Mouse (Mus musculus) hematopoietic stem cell, adult 5-6 weeks (primary cell): ENCODE measurements around the gene Pcnx2. TPM values are rescaled to one million over a fixed set of nuclear protein-coding genes. Genes with fewer than 3 reads are reported as not detected.

Source experiments
- ATAC-seq, 2 experiments: fragments of 125-278 bp in 1 of 2; replicated peaks in 1 of 2; 2 replicates each; pipeline ENCODE4 v1.8.0; 2016 to 2017; ENCODE audit warnings: inconsistent platforms in 2 of 2, mild to moderate bottlenecking in 2 of 2, moderate number of reproducible peaks in 2 of 2, low read depth in 1 of 2, moderate TSS enrichment in 1 of 2; ENCODE audit not compliant: low FRiP score in 2 of 2, poor library complexity in 2 of 2, severe bottlenecking in 2 of 2, insufficient read depth in 1 of 2, low TSS enrichment in 1 of 2
- total RNA-seq: library from RNA; stranded (forward); fragments of 172-1452, 232-1000 nt; gene quantifications from 2 replicates; pipeline ENCODE4 v1.2.3, GENCODE M21; 2017

Pcnx2 gene
- total RNA-seq, 1 experiment from 2014 or later: not detected

DNA sequence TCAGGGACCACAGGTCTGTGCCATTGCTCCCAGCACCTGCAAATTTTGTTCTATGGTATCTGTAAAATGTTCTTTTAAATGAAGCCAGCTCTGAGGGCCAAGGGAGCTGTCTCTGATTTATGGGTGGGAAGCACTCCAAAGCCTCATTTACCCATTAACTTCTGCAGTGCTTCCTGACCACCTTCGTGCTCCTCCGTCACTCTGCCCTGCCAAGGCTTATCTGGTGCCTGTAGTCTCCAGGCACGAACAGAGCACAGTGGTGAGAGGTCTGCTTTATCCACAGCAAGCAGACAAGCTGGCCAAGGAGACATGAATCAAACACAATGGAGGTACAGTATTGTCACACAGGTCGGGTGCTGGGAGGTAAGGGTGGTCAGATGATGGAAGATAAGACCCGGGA is 44.8 kb downstream of the Pcnx2 start:
- ATAC-seq: no peak

DNA sequence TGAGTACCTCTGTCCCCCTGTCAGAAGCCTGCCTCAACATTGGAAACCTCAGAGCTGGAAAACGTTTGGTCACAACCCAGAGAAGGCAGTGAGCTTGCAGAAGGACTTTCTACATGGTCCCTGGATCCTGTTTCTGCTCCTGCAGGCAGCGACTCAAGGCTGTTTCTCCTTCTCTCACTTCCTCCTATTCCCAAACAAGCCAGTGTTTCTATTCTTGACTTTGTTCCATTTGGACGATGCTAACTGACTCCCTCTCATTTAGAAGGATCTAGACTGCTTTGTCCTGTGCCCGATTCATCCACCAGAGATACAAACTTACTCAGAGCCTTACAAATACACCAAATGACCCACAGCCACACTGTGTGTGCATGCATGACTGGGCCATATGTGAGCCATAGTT is 48.9 kb downstream of the Pcnx2 start:
- ATAC-seq: no peak

DNA sequence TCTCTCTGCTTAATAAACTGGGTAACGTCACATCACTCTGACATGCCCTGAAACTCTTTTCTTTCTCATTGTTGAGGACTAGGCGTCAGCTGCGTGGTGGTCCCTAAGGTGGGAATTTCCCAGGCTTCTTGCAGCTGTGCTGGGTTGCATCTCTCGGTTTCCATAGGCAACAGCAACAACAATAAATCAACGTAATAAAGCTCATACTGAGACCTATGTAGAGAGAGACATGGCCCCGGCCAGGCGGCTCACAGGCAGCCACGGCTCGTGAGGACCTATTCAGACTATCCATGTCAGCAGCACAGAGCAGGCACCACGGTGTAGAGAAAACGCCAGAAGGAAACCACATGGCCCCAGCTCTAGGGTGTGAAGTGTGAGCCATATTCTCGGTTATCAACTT is 50.3 kb downstream of the Pcnx2 start:
- no peak for ATAC-seq

DNA sequence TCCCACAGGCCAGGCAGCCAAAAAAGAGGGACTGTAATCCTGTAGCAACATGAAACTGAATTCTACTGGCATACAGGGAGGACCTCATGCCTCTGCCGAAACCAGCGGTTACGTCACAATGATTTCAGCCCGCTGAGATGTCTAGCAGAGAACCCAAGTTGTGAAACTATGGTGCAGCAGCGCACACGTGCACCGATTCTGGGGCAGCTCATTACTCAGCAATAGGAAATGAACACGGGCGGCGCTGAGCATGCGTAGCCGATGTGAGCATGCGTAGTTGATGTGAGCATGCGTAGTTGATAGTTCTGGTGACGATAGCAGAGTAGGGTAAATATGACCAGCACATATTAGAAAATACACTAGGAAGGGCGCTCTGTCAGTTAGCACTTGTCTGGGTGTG is 52.8 kb downstream of the Pcnx2 start:
- peak in 1 of 2 experiments; percentile 47; a peak in 1 of 4 replicates for ATAC-seq

DNA sequence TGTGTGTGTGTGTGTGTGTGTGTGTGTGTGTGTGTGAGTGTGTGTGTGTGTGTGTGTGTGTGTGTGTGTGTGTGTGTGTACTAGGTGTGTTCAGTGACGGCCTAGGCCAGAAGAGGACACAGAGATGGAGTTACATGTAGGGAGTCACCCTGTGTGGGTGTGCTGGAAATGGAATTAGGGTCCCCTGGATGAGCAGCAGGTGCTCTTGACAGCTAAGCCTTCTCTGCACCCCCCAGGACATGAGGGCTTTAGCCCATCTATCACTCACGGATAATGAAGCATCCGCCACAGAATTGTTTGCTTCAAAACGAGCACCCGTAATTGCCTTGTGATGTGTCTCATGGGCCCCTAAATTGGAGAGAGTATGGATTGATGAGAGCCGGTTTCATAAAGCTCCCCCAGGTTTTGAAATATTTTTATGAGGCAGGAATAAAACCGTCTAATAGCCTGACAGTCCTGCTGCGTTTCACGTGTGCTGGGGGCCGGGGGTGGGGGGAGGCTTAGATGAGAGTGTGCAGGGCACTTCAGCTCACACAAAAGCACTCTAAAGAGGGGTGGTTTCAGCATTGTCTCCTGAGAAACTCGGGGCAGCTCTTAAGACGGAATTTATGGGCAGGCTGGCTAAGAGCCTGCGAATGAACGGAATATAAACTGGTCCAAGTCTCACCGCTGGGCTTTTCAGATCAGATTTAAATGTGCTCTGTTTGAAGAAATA is 54.8 kb downstream of the Pcnx2 start:
- no peak for ATAC-seq

DNA sequence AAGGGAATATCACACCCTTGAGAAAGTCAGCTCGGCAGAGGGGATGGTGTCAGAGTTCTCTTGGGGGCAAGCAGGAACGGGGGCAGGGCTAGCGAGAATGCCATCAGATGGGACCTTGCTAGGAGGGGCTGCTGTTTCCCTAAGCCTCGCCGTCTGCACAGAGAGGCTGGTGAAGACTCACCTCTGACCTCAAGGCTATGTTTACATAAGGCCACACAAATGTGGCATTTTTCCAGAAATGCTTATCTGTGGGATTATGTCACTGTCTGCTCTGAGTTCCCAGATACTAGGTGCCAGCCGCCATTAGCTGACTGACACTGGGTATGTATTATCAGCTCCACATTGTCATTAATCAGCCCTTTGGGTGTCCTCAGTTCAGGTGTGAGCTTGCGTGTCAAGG is 56.0 kb downstream of the Pcnx2 start:
- no peak for ATAC-seq

DNA sequence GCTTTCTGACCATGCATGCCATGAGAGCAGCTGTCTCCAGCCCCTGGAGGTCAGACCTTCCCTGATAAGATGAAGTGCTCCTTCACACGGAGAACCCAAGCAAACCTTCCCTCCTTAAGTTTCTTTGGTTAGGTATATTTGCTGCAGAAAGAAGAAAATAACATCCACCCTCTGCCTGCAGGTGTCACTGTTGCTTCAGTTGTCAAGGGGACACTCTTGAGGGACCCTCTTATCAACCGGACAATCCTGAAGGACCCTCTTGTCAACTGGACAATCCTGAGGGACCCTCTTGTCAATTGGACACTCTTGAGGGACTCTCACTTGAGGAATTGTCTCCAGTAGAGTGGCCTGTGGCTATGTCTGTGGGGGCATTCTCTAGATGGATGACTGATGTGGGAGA is 73.4 kb downstream of the Pcnx2 start:
- no peak for ATAC-seq

DNA sequence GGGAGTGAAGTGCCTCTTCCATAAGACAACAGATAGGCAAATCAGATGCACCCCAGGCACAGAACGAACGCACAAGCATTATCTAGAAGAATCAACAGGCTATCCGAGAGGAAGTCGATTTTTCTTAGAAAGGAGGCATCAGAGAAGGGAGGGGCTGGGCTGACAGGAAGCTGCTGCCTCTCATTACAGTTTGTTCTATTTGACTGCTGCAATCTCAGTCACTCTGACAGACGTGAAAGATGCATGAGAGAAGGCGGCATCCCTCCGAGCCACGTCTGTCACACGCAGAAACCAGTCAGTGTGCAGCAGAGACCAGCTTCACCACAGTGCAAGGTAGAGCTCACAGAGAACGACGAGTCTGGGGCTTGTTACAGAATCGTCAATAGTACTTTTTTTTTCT is 74.4 kb downstream of the Pcnx2 start:
- ATAC-seq: no peak

DNA sequence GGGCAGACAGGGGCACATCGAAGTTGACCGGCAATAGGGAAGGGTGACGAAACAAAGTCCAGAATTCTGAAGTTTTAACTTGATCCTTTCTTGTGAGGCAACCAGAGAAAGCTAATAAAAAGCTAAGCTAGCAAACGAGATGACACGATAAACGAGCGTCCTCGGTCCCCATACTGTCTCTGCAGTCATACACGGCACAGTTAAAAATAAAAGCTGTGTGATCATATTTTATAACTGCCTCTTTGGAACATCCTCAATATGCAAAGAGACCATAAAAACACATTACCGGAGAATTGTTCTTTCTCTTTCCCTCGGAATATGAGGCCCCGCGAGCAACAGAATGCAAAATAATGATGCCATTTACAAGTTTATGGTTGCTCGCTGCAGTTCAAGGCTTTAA is 76.1 kb downstream of the Pcnx2 start:
- no peak for ATAC-seq

DNA sequence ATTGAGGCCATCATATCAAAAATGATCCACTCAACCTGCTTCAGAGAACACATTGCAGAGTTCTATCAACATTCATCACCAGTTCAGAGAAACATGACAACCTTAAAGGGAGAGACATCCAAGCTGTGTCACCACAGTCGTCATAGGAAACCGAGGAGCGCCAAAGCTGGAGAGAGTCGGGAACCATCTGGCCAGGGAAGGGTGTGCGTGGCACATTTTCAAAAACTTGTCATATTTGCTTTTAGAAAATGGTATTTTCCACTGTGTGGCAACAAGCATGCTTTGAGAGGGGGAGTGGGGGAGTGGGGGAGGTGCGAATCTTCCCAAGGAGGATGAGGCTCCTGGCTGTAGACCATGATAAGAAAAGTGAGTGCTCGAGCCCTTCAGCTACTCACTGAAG is 78.3 kb downstream of the Pcnx2 start:
- no peak for ATAC-seq

DNA sequence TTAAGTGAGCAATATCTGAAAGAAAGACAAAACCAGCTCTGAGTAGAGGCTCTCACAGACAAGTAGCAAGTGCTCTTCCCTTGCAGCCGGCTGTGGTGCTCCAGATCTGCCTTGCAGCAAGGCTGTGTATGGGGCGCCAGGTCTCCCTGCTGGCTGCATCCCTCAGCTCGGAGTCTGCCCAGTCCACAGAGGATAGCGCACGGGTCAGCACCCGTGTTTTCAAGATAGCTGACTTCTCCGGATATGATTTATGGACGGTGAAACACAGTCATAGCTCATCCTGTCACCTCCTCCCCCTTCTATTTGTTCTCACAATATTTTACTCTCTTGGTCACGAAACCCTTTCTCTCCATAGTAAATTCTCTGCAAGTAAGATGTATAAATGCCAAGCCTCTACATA is 79.3 kb downstream of the Pcnx2 start:
- no peak for ATAC-seq

DNA sequence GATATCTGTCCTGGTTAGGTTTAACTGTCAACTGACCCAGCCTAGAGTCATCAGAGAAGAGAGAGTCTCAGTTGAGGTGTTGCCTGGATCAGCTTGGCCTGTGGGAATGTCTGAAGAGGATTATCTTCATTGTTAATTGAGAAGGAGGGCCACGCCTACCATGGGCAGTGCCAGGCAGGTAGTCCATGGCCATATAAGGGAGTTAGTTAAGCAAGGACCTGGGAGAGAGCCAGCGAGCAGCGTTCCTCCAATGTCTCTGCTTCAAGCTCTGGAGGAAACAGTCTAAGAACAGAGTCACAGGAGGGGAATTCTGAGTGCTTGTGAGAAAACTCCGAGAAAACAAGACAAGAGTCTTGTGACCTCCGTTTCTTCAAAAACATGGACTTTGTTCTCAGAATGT is 81.4 kb downstream of the Pcnx2 start:
- no peak for ATAC-seq

DNA sequence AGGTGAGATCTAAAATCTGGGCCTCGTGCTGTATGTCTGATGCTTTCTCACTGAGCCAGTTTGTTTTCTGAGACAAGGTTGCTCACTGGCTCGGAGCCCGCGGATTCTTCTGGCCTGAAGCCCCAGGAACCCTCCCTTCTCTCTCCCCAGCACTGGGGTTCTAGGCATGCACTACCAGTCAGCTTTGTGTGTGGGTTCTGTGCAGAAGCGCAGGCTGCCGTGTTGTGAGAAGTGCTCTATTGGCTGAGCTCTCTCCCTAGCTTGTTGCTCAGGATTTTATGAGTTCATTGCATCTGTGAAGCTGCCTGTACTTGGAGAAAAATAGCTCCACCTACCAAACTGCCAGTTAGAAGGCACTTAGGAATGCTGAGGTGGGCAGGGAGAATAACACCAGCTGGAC is 89.3 kb downstream of the Pcnx2 start:
- no peak for ATAC-seq

DNA sequence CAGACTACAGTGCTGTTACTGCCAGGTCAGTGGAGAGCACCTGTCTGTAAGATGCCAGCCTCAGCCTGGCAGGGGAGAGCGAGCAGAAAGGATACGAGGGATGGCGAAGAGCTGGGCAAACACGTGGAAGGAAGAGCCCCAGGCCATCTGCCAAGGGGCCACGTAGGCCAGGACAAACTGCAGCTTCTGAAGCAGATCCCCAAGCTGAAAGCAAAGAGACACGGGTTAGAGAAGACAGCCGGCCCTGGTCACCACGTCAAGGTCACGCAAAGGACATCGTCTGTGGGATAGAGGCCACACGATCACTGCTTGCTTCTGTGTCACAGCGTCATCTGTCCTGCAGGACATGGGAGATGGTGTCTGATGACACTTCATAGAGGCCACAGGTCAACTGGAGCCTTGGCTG is 90.2 kb downstream of the Pcnx2 start:
- no peak for ATAC-seq

DNA sequence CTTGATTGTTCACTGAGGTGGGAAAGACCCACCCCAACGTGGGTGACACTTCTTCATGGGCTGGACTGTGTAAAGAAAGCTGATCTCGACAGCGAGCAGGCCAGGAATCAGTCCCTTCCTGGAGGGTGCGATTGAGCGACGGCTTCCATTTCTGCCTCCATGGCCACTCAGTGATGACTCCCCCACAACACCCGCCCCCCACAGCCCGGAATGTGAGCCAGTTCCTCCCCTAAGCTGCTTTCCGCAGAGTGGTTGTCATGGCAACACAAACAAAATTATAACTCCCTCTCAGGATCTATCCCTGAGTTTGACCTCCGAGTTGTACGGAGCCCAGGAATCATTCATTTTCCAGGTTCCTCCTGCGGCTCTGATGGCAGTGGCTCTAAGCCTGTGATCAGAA is 91.7 kb downstream of the Pcnx2 start:
- no peak for ATAC-seq

DNA sequence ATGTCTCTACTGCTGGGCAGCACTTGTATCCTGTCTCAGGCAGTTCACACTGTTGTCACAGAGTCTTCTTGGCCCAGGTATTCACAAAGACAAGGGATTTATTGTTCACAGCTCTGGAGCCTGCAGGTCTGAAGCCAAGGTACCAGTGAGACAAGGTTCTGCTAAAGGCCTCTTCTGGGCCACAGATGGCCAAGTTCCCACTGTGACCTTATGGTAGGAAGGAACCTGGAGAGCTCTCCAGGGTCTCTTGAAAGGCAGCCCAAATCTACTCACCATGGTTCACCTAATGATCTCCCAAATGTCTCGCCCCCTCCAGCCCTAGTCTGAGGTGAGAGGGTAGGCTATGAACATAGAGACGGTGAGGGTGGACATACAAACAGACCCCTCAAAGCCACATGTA is 101.1 kb downstream of the Pcnx2 start:
- ATAC-seq: no peak

DNA sequence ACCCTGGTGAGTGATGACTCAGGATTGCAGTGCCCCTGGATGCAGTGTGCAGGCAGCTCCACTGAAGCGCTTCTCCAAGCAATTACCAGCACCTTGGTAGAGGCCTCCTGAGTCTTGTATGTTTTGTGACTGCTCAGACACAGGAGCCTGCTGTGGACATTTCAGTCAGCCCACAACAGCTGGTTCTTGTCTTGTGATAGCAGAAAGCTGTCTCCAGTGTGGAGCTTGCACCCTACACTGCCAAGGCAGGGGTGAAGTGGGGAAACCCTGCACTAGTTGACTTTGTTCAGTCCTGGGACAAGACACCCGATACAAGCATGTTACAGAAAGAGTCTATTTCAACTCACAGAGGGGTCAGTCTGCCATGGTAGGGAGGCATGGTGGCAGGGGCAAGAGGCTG is 102.8 kb downstream of the Pcnx2 start:
- ATAC-seq: no peak

DNA sequence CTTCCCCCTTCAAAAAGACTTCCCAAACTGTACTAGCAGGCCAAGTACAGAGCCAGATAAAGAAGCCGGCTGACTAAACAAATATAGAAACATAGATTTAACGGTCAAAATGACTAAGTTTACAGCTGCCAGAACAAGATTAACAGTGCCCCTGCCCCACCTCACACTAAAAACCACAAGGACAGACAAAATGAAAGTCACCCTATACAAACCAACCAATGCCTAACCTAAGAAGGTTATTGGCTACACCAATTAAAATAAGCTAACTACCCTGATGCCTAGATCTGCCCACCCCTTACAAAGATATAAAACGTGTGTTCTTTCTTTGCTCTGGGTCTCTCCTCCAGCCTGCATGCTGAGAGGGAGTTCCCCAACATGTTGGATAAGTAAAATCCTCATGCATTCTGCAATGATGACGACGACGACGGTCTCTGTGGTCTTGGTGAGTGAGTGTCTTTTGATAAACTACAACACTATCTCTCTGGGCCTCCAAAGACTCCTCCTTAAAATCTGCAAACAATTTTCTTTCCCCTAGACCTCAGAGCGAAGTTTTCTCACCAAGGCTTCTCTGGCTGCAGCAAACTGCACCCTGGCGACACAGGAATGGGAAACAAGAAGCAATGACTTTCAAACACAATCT is 105.2 kb downstream of the Pcnx2 start:
- ATAC-seq: peak in 1 of 2 experiments; percentile 36; a peak in 1 of 4 replicates

DNA sequence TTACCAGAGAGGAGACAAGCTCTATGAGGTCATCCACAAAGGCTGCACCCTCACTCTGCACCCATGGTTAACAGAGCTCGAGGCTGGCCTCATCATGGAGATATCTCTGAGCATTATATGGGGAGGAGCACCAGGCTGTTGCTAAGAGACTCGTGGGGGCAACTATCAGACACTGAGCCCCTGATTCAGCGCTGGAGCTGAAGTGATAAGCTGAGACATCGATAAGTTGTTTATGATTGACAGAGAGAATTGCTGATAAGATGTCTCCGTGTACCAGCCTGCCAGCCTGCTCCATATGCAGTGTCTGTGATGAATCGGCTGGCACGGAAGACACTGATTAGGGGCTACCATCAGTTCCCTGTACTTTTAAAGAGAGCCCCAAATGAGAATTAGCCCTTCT is 111.2 kb downstream of the Pcnx2 start:
- ATAC-seq: no peak
